Mouse (Mus musculus) hindbrain, embryonic 13.5 days (tissue): ENCODE measurements around the gene Sema4a. TPM values are rescaled to one million over a fixed set of nuclear protein-coding genes. Genes with fewer than 3 reads are reported as not detected.

ENCODE experiments used
- ATAC-seq: fragments of 200-750 bp; cut with Nextera tagmentation; 2 replicates; pipeline ENCODE4 v1.8.0; 2017; ENCODE audit warnings: moderate TSS enrichment; ENCODE audit not compliant: low FRiP score
- H3K27ac ChIP-seq: fragments of 300-500 bp; sonication (generic); 2 replicates; pipeline ENCODE4 v1.5.1; 2015; ENCODE audit warnings: inconsistent platforms, mild to moderate bottlenecking, moderate library complexity
- H3K27me3 ChIP-seq: fragments of 300-500 bp; sonication (generic); 2 replicates; pipeline ENCODE4 v1.6.1; 2015; ENCODE audit warnings: mild to moderate bottlenecking, inconsistent platforms
- H3K36me3 ChIP-seq: fragments of 300-500 bp; sonication (generic); 2 replicates; pipeline ENCODE4 v1.6.1; 2015; ENCODE audit warnings: mild to moderate bottlenecking, inconsistent platforms
- H3K4me1 ChIP-seq: fragments of 300-500 bp; sonication (generic); replicated peaks from 2 replicates; pipeline ENCODE4 v1.6.1; 2015; ENCODE audit warnings: inconsistent platforms
- H3K4me2 ChIP-seq: fragments of 300-500 bp; sonication (generic); 2 replicates; pipeline ENCODE4 v1.6.1; 2015; ENCODE audit warnings: inconsistent platforms, mild to moderate bottlenecking, moderate library complexity
- H3K4me3 ChIP-seq: fragments of 300-500 bp; sonication (generic); 2 replicates; pipeline ENCODE4 v1.5.1; 2015; ENCODE audit warnings: mild to moderate bottlenecking, inconsistent platforms
- H3K9ac ChIP-seq: fragments of 300-500 bp; sonication (generic); 2 replicates; pipeline ENCODE4 v1.6.1; 2015; ENCODE audit warnings: mild to moderate bottlenecking, inconsistent platforms
- H3K9me3 ChIP-seq: fragments of 300-500 bp; sonication (generic); 2 replicates; pipeline ENCODE4 v1.6.1; 2016; ENCODE audit warnings: inconsistent platforms
- WGBS: fragments of 180-500 bp; shearing (Covaris S2); methylation state at CpG from one replicate; pipeline ENCODE4 v1.1.7; 2015; 5-methylcytosine and 5-hydroxymethylcytosine counted together
- microRNA-seq: library from miRNA; unstranded; fragments of <30 nt; microRNA quantifications from one replicate; pipeline ENCODE4, GENCODE M21; 2016
- polyA plus RNA-seq: library from polyadenylated mRNA; unstranded; fragments of >200 nt; fragmentation: Nextera tagmentation; extraction: Ambion mirVana; gene quantifications from 2 replicates; pipeline ENCODE4 v1.2.1, GENCODE M21; 2015

Gene Sema4a
- polyA plus RNA-seq, 1 experiment from 2014 or later: 25.5 TPM

- no peak overlapping the region for H3K4me3 ChIP-seq
- no peak overlapping the region for H3K4me2 ChIP-seq
- ATAC-seq: no peak
- no peaks in the 10 kb centered on the region for H3K27me3 ChIP-seq
- H3K27ac ChIP-seq: no peak overlapping the region
- no peak overlapping the region for H3K9ac ChIP-seq
- H3K9me3 ChIP-seq: no peaks in the 10 kb centered on the region
- 90% methylated on average over 9 of the region's 9 CpGs for WGBS
- H3K36me3 ChIP-seq: peaks cover 6% of the 10 kb centered on the region
- H3K4me1 ChIP-seq: no peaks in the 10 kb centered on the region
These were observed 67.1 kb downstream of the Sema4a start for GRCm38 (mm10) chr3:88393776-88394375.

Small RNA genes within 50 kb of the gene (microRNA-seq; reads per million reads assigned to microRNA genes)
- not detected for gene Mir7011

Other genes starting within 250 kb of the Sema4a start
- 0.22 and 0.32 TPM in 2 replicates for gene Rhbg, start 206.5 kb downstream of the Sema4a start, polyA plus RNA-seq
- 0.29 and 0.70 TPM in 2 replicates for gene Gm38392, start 174.0 kb downstream of the Sema4a start, polyA plus RNA-seq
- 10.9 and 12.0 TPM in 2 replicates for gene Tsacc, start 164.2 kb downstream of the Sema4a start, polyA plus RNA-seq
- gene Cct3, start 164.1 kb downstream of the Sema4a start, polyA plus RNA-seq: 495 and 508 TPM in 2 replicates
- gene Glmp, start 136.2 kb downstream of the Sema4a start, polyA plus RNA-seq: 122 and 129 TPM in 2 replicates
- 1.2 and 1.3 TPM in 2 replicates for gene Tmem79, start 125.0 kb downstream of the Sema4a start, polyA plus RNA-seq
- gene Smg5, start 124.9 kb downstream of the Sema4a start, polyA plus RNA-seq: 66.2 and 69.1 TPM in 2 replicates
- 2.6 and 2.9 TPM in 2 replicates for gene Paqr6, start 96.6 kb downstream of the Sema4a start, polyA plus RNA-seq
- 0.19 TPM in 1 of 2 replicates, not detected in the other for gene Bglap3, start 88.4 kb downstream of the Sema4a start, polyA plus RNA-seq
- not detected in 2 replicates for gene Bglap2, start 82.5 kb downstream of the Sema4a start, polyA plus RNA-seq
- gene Bglap, start 76.7 kb downstream of the Sema4a start, polyA plus RNA-seq: not detected in 2 replicates
- 36.9 and 37.8 TPM in 2 replicates for gene Pmf1, start 50.9 kb downstream of the Sema4a start, polyA plus RNA-seq
- gene Slc25a44, start 36.0 kb downstream of the Sema4a start, polyA plus RNA-seq: 32.5 and 32.8 TPM in 2 replicates
- 31.9 and 35.0 TPM in 2 replicates for gene Lmna, start 48.8 kb upstream of the Sema4a start, polyA plus RNA-seq
- 38.9 and 40.0 TPM in 2 replicates for gene Mex3a, start 71.2 kb upstream of the Sema4a start, polyA plus RNA-seq
- gene Rab25, start 87.1 kb upstream of the Sema4a start, polyA plus RNA-seq: not detected in 2 replicates
- 179 and 182 TPM in 2 replicates for gene Lamtor2, start 91.9 kb upstream of the Sema4a start, polyA plus RNA-seq
- 36.7 and 38.3 TPM in 2 replicates for gene Ubqln4, start 92.6 kb upstream of the Sema4a start, polyA plus RNA-seq
- gene Ssr2, start 114.7 kb upstream of the Sema4a start, polyA plus RNA-seq: 154 and 163 TPM in 2 replicates
- 160 and 165 TPM in 2 replicates for gene Arhgef2, start 144.8 kb upstream of the Sema4a start, polyA plus RNA-seq
- gene Rxfp4, start 192.0 kb upstream of the Sema4a start, polyA plus RNA-seq: not detected in 2 replicates
- 97.7 and 99.4 TPM in 2 replicates for gene Khdc4, start 224.6 kb upstream of the Sema4a start, polyA plus RNA-seq